9 mouse cellular contexts compared by ENCODE assay signal in genomic region chr6:72549041-72549580, GRCm38 (mm10). TPM values are rescaled to one million over a fixed set of nuclear protein-coding genes. Genes with fewer than 3 reads are reported as not detected.
DNase-seq lines count a peak whose midpoint lies in the region; ATAC-seq lines count a peak whose summit lies in the region.
"Had no signal": no experiment of that assay in that cellular context is flagged by ENCODE, and none has a peak within 500 bp of the region (broad histone marks: within the 10 kb centered on the region; RNA-seq: fewer than 3 reads in every experiment).

No protein-coding gene starts in this region.

- peaks cover 51% of the 10 kb centered on the region for H3K4me1 ChIP-seq in liver, embryonic 15.5 days (replicated peaks)

- peak; percentile 64 for DNase-seq in urinary bladder, adult 2 months (ENCODE audit: low spot score)
- DNase-seq in urinary bladder, postnatal 4 days (ENCODE audit: low spot score in 2 of 2) = no peak
- DNase-seq in gastrocnemius, postnatal 14 days = peak; percentile 62
- peak; percentile 80 to 83 for DNase-seq in spleen, postnatal 36 days (ENCODE audit: low spot score in 2 of 2)
- DNase-seq in layer of hippocampus, postnatal 14 days (ENCODE audit: low spot score in 2 of 2) = no peak
- no peak for DNase-seq in frontal cortex, adult 2 months (ENCODE audit: extremely low spot score in 1 of 2, low spot score in 1 of 2)
- DNase-seq in layer of hippocampus, adult 8-10 months (ENCODE audit: low spot score in 2 of 2) = no peak

- no peaks in the 10 kb centered on the region for H3K36me3 ChIP-seq in liver, embryonic 15.5 days (replicated peaks)
- H3K36me3 ChIP-seq: neural tube, embryonic 13.5 days had no signal

- ATAC-seq in liver, embryonic 15.5 days (ENCODE audit: insufficient read depth) = no peak

- H3K9me3 ChIP-seq in liver, embryonic 15.5 days (replicated peaks) = no peaks in the 10 kb centered on the region
- H3K9me3 ChIP-seq: neural tube, embryonic 13.5 days had no signal

- H3K27me3 ChIP-seq in liver, embryonic 15.5 days = no peaks in the 10 kb centered on the region
- H3K27me3 ChIP-seq: neural tube, embryonic 13.5 days had no signal

- 0 out of 2 replicates have a peak overlapping the region, but pooled peaks have one; percentile 15 for H3K27ac ChIP-seq in liver, embryonic 15.5 days (replicated peaks)
- H3K27ac ChIP-seq: neural tube, embryonic 13.5 days had no signal

- WGBS in liver, embryonic 15.5 days (ENCODE audit: insufficient replicate concordance) = 23% methylated on average over 9 of the region's 9 CpGs

- intact Hi-C loops in gastrocnemius, postnatal 14 days (cut with DNase I; ENCODE audit: low total_unique reads) = no loop called here

- H3K4me3 ChIP-seq in liver, embryonic 15.5 days (replicated peaks) = peak overlapping the region; percentile 2; the same call in 1 of the 2 replicates
- H3K4me3 ChIP-seq: neural tube, embryonic 13.5 days had no signal

- no peak overlapping the region for H3K9ac ChIP-seq in liver, embryonic 15.5 days
- H3K9ac ChIP-seq: neural tube, embryonic 13.5 days had no signal

- peak overlapping the region; percentile 40 for H3K4me2 ChIP-seq in liver, embryonic 15.5 days
- H3K4me2 ChIP-seq: neural tube, embryonic 13.5 days had no signal

RNA-seq across cellular contexts. Expression of gene Capg, which starts 4.9 kb away (rescaled TPM):
- 115 and 129 TPM in 2 replicates for polyA plus RNA-seq in urinary bladder, adult 2 months (2012; rRNA removed)
- 10 to 100 TPM; 11.5 to 15.4 TPM for total RNA-seq in gastrocnemius, postnatal 14 days (2021)
- polyA plus RNA-seq in liver, embryonic 15.5 days (2015; fragmentation: Nextera tagmentation; extraction: Ambion mirVana) = 20.4 and 23.8 TPM in 2 replicates
- total RNA-seq in layer of hippocampus, postnatal 14 days (2021) = 1 to 10 TPM; 3.0 to 3.6 TPM
- 3.5 and 4.7 TPM in 2 replicates for polyA plus RNA-seq in frontal cortex, adult 2 months (2012; rRNA removed)
- 10 to 100 TPM in 2 of 4 experiments, 1 to 10 TPM in 2; 4.6 to 31.2 (median 16.4) TPM for total RNA-seq in layer of hippocampus, adult 8-10 months (2022)

RNA-seq across cellular contexts. Expression of gene Sh2d6, which starts 27.6 kb away (rescaled TPM):
- polyA plus RNA-seq in urinary bladder, adult 2 months (2012; rRNA removed) = 2.2 and 2.8 TPM in 2 replicates
- total RNA-seq in gastrocnemius, postnatal 14 days (2021) = under 1 TPM; 0.78 to 0.98 TPM
- not detected in 2 replicates for polyA plus RNA-seq in liver, embryonic 15.5 days (2015; fragmentation: Nextera tagmentation; extraction: Ambion mirVana)
- under 1 TPM; 0.41 to 0.83 TPM for total RNA-seq in layer of hippocampus, postnatal 14 days (2021)
- polyA plus RNA-seq in frontal cortex, adult 2 months (2012; rRNA removed) = 1.8 and 2.3 TPM in 2 replicates
- 1 to 10 TPM in 2 of 4 experiments, under 1 TPM in 2; 0.47 to 1.8 (median 1.3) TPM for total RNA-seq in layer of hippocampus, adult 8-10 months (2022)

RNA-seq across cellular contexts. Expression of gene Elmod3, which starts 49.1 kb away (rescaled TPM):
- 18.4 and 19.1 TPM in 2 replicates for polyA plus RNA-seq in urinary bladder, adult 2 months (2012; rRNA removed)
- total RNA-seq in gastrocnemius, postnatal 14 days (2021) = 1 to 10 TPM; 4.7 to 8.6 TPM
- polyA plus RNA-seq in liver, embryonic 15.5 days (2015; fragmentation: Nextera tagmentation; extraction: Ambion mirVana) = 4.2 TPM in 2 replicates
- 10 to 100 TPM; 19.4 to 21.4 TPM for total RNA-seq in layer of hippocampus, postnatal 14 days (2021)
- 24.0 and 25.0 TPM in 2 replicates for polyA plus RNA-seq in frontal cortex, adult 2 months (2012; rRNA removed)
- 10 to 100 TPM; 24.3 to 30.2 (median 26.8) TPM for total RNA-seq in layer of hippocampus, adult 8-10 months (2022)

RNA-seq across cellular contexts. Expression of gene Retsat, which starts 49.2 kb away (rescaled TPM):
- polyA plus RNA-seq in urinary bladder, adult 2 months (2012; rRNA removed) = 19.6 and 22.7 TPM in 2 replicates
- total RNA-seq in gastrocnemius, postnatal 14 days (2021) = 10 to 100 TPM; 40.8 to 46.7 TPM
- 17.9 and 18.2 TPM in 2 replicates for polyA plus RNA-seq in liver, embryonic 15.5 days (2015; fragmentation: Nextera tagmentation; extraction: Ambion mirVana)
- 10 to 100 TPM; 44.0 to 50.8 TPM for total RNA-seq in layer of hippocampus, postnatal 14 days (2021)
- 10.1 TPM in 2 replicates for polyA plus RNA-seq in frontal cortex, adult 2 months (2012; rRNA removed)
- 100 to 1,000 TPM in 1 of 4 experiments, 10 to 100 TPM in 3; 63.5 to 114 (median 84.2) TPM for total RNA-seq in layer of hippocampus, adult 8-10 months (2022)

Comparison
In these comparisons a context has a peak if more than half of its experiments do, and no peak if none do; other contexts are left out.
1. DNase-seq: peak in urinary bladder, adult 2 months (single experiment), gastrocnemius, postnatal 14 days (single experiment) and spleen, postnatal 36 days (2 of 2); none in urinary bladder, postnatal 4 days (0 of 2), layer of hippocampus, postnatal 14 days (0 of 2), frontal cortex, adult 2 months (0 of 2) and layer of hippocampus, adult 8-10 months (0 of 2).